Mouse (Mus musculus): ENCODE measurements around the gene Phf21b. TPM values are rescaled to one million over a fixed set of nuclear protein-coding genes. Genes with fewer than 3 reads are reported as not detected.

The Phf21b gene
- polyA plus RNA-seq, 1 experiment from 2014 or later: 0.19 TPM

DNA sequence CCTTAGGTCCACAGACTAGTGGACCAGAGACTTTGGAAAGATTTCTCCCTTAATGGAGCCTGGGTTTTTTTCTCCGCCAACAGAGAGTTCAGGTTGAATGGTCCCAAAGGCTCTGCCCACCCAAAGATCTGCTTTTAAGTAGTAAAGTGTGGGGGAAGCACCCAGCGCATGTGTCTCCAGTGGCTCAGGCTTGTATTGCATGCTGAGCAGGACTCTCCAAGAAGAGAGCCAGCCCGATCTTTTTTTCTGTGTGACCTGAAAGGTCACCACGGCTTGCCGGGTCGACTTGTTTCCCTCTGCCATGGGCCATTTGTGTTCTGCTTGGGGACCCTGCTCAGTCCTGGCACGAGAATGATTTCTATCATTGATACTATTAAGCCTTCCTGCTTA lies 92.4 kb downstream of the Phf21b start:
- no peak overlapping the region for H3K9ac ChIP-seq (replicated peaks; ENCODE audit: low read length)
- WGBS: 14% methylated on average over 7 of the region's 7 CpGs
- H3K9me3 ChIP-seq (ENCODE audit: low read length): no peaks in the 10 kb centered on the region
- H3K36me3 ChIP-seq (ENCODE audit: insufficient read depth, low read length): no peaks in the 10 kb centered on the region
- H3K4me1 ChIP-seq (ENCODE audit: insufficient read depth, low read length): peaks cover 16% of the 10 kb centered on the region; the same call in 1 of the 2 replicates
- no peaks in the 10 kb centered on the region for H3K27me3 ChIP-seq (ENCODE audit: insufficient read depth, low read length)
- no peak overlapping the region for H3K4me3 ChIP-seq (ENCODE audit: low read length)
- H3K4me2 ChIP-seq (replicated peaks; ENCODE audit: low read depth, low read length): no peak overlapping the region
- H3K27ac ChIP-seq (ENCODE audit: low read length): peak overlapping the region; percentile 31
- peak; percentile 66; the same call in 1 of the 2 replicates for ATAC-seq (ENCODE audit: low FRiP score, low TSS enrichment)

DNA sequence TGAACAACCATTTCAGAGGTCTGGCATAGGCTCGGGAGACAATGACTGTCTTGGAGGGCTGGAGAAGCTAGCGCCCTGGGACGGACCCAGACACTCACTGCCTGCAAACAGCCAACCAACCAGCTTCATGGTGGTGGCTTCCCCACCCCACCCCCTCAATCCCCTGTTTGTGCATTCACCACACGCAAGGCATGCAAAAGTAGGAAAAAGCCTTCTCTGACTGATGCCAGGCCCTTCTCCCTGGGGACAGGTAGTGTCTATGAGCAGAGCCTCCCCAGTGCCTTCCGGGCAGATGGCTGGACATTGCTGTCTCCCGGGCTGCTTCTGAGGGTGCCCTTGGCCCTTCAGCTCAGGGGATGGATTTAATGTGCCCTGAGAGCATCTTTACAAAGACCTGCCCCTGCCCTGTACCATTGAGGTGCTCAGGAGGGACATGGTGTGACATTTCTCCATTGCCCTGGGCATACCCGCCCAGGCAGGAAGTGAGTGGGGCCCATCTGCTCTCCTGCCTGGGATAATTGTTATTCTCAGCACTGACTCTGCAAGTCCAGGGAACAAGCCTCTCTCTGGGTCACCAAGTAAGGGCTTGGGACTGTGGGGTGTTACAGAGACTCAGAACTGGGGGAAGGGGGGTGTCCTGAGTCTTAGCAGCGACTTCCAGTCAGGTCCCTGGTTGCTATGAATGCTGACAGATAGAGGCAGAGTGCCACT lies 93.0 kb downstream of the Phf21b start:
- Histone ChIP-seq H3K27me3 (ENCODE audit: insufficient read depth, low read length) (no peaks in the 10 kb centered on the region), H3K4me1 (ENCODE audit: insufficient read depth, low read length) (peaks cover 16% of the 10 kb centered on the region; the same call in 1 of the 2 replicates), H3K4me3 (ENCODE audit: low read length) (no peak overlapping the region), H3K27ac (ENCODE audit: low read length) (peak overlapping the region; percentile 26; the same call in 1 of the 2 replicates), H3K9ac (replicated peaks; ENCODE audit: low read length) (no peak overlapping the region), H3K36me3 (ENCODE audit: insufficient read depth, low read length) (no peaks in the 10 kb centered on the region), H3K4me2 (replicated peaks; ENCODE audit: low read depth, low read length) (no peak overlapping the region), H3K9me3 (ENCODE audit: low read length) (no peaks in the 10 kb centered on the region)
- ATAC-seq (ENCODE audit: low FRiP score, low TSS enrichment): peak; percentile 64; the same call in 1 of the 2 replicates
- WGBS: 64% methylated on average over 8 of the region's 8 CpGs

DNA sequence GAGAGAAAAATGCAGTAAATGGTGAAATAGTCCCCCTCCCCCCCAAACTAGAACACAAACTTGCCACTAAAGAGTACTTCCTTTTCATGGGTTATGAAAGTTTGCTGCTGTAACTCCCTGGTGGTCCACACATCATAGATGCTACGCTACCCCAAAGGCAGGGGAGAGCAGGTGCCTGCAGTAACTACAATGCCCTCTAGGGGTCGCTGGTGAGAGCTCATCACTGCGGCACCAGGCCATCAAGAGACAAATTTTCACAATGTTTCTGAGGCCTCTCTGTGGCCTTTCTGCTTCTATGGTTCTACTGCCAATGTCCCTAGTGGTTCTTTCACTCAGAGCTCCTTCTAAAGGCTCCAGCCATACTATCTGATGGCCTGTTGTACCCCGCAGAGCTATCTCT lies 97.4 kb downstream of the Phf21b start:
- 50% methylated on average over 4 of the region's 4 CpGs for WGBS
- no peak overlapping the region for H3K4me2 ChIP-seq (replicated peaks; ENCODE audit: low read depth, low read length)
- no peaks in the 10 kb centered on the region for H3K36me3 ChIP-seq (ENCODE audit: insufficient read depth, low read length)
- no peak for ATAC-seq (ENCODE audit: low FRiP score, low TSS enrichment)
- H3K9ac ChIP-seq (replicated peaks; ENCODE audit: low read length): no peak overlapping the region
- peaks cover 4% of the 10 kb centered on the region; the same call in 1 of the 2 replicates for H3K27me3 ChIP-seq (ENCODE audit: insufficient read depth, low read length)
- no peaks in the 10 kb centered on the region for H3K9me3 ChIP-seq (ENCODE audit: low read length)
- H3K4me1 ChIP-seq (ENCODE audit: insufficient read depth, low read length): peaks cover 23% of the 10 kb centered on the region
- H3K27ac ChIP-seq (ENCODE audit: low read length): no peak overlapping the region
- no peak overlapping the region for H3K4me3 ChIP-seq (ENCODE audit: low read length)

DNA sequence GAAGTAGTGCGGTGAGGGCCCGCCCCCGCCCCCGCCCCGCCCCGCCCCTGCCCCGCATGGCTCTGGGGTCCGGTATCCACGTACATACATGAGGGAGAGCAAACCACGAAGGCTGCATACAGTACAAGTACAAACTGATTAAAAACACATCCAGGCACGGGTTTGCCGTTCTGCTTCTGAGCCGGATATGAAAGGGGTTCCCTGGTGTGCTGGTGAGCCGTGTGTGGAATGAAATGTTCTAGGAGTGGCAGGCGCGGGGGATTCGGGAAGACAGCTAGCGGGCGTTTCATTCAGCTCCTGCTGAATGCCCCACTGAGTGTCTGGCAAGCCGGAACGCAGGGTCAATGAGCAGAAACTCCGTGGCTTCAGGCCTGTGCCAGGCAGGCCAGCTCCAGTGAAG lies 99.4 kb downstream of the Phf21b start:
- ATAC-seq (ENCODE audit: low FRiP score, low TSS enrichment): peak; percentile 46; the same call in 1 of the 2 replicates
- no peaks in the 10 kb centered on the region for H3K9me3 ChIP-seq (ENCODE audit: low read length)
- peak overlapping the region; percentile 32 for H3K4me3 ChIP-seq (ENCODE audit: low read length)
- 3% methylated on average over 22 of the region's 22 CpGs for WGBS
- peaks cover 4% of the 10 kb centered on the region; the same call in 1 of the 2 replicates for H3K27me3 ChIP-seq (ENCODE audit: insufficient read depth, low read length)
- H3K4me2 ChIP-seq (replicated peaks; ENCODE audit: low read depth, low read length): peak overlapping the region; percentile 60
- H3K9ac ChIP-seq (replicated peaks; ENCODE audit: low read length): peak overlapping the region; percentile 35; the same call in 1 of the 2 replicates
- H3K36me3 ChIP-seq (ENCODE audit: insufficient read depth, low read length): no peaks in the 10 kb centered on the region
- H3K4me1 ChIP-seq (ENCODE audit: insufficient read depth, low read length): peaks cover 21% of the 10 kb centered on the region
- no peak overlapping the region for H3K27ac ChIP-seq (ENCODE audit: low read length)

DNA sequence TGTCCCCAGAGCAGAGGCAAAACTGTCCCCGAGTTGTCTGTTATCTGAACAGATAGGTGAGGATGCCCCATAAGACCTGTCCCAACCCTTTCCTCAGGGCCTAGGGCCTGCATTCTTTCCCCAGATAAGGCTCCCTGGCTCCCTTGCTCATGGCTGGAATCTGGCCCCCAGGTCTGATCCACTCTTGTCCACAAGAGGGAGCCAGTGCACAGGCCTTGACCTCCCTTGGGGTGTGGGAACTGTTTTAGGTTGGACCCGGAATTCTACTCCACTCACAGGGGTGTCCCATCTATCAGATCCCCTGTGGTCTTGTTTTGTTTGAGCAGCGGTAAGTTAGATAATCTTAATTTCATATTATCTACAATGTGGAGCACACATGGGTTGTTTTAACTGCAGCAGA lies 100.9 kb downstream of the Phf21b start:
- Histone ChIP-seq H3K9me3 (ENCODE audit: low read length) (no peaks in the 10 kb centered on the region), H3K4me1 (ENCODE audit: insufficient read depth, low read length) (peaks cover 21% of the 10 kb centered on the region), H3K4me3 (ENCODE audit: low read length) (no peak overlapping the region), H3K27ac (ENCODE audit: low read length) (no peak overlapping the region), H3K36me3 (ENCODE audit: insufficient read depth, low read length) (no peaks in the 10 kb centered on the region), H3K4me2 (replicated peaks; ENCODE audit: low read depth, low read length) (no peak overlapping the region), H3K9ac (replicated peaks; ENCODE audit: low read length) (no peak overlapping the region), H3K27me3 (ENCODE audit: insufficient read depth, low read length) (peaks cover 4% of the 10 kb centered on the region; the same call in 1 of the 2 replicates)
- no peak for ATAC-seq (ENCODE audit: low FRiP score, low TSS enrichment)
- 23% methylated on average over 3 of the region's 3 CpGs for WGBS

GRCm38 (mm10) chr15:84745831-84746230 lies 110.0 kb downstream of the Phf21b start:
- WGBS: 85% methylated on average over 4 of the region's 4 CpGs
- ATAC-seq (ENCODE audit: low FRiP score, low TSS enrichment): no peak
- Histone ChIP-seq H3K27me3 (ENCODE audit: insufficient read depth, low read length) (no peaks in the 10 kb centered on the region), H3K9ac (replicated peaks; ENCODE audit: low read length) (no peak overlapping the region), H3K36me3 (ENCODE audit: insufficient read depth, low read length) (no peaks in the 10 kb centered on the region), H3K4me3 (ENCODE audit: low read length) (no peak overlapping the region), H3K27ac (ENCODE audit: low read length) (no peak overlapping the region), H3K9me3 (ENCODE audit: low read length) (no peaks in the 10 kb centered on the region), H3K4me1 (ENCODE audit: insufficient read depth, low read length) (peaks cover 5% of the 10 kb centered on the region), H3K4me2 (replicated peaks; ENCODE audit: low read depth, low read length) (no peak overlapping the region)

GRCm38 (mm10) chr15:84744308-84744707 lies 111.5 kb downstream of the Phf21b start:
- no peaks in the 10 kb centered on the region for H3K9me3 ChIP-seq (ENCODE audit: low read length)
- peak; percentile 31; the same call in 1 of the 2 replicates for ATAC-seq (ENCODE audit: low FRiP score, low TSS enrichment)

DNA sequence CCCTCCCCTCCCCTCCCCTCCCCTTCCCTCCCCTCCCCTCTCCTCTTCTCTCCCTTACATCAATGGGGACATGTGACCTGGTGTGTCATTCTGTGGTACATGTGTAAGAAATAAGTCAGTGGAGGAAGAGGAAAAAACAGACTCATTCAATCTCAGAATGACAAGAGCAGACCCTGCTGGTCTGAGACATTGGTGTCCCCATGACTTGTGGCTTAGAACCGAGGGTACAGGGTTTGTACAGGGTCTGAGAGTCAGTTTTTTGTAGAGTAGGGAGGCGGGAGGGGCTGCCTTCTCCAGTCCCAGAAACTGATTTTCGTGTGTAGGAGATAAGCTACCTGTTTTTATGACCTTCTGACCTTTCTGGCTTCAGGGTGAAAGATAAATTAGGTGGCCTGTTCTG lies 112.5 kb downstream of the Phf21b start:
- Histone ChIP-seq H3K4me3 (ENCODE audit: low read length) (no peak overlapping the region), H3K4me2 (replicated peaks; ENCODE audit: low read depth, low read length) (no peak overlapping the region), H3K9ac (replicated peaks; ENCODE audit: low read length) (no peak overlapping the region), H3K27me3 (ENCODE audit: insufficient read depth, low read length) (no peaks in the 10 kb centered on the region), H3K36me3 (ENCODE audit: insufficient read depth, low read length) (no peaks in the 10 kb centered on the region), H3K27ac (ENCODE audit: low read length) (no peak overlapping the region), H3K9me3 (ENCODE audit: low read length) (no peaks in the 10 kb centered on the region), H3K4me1 (ENCODE audit: insufficient read depth, low read length) (peaks cover 5% of the 10 kb centered on the region)
- ATAC-seq (ENCODE audit: low FRiP score, low TSS enrichment): no peak
- WGBS: 13% methylated on average over 3 of the region's 3 CpGs

More at GRCm38 (mm10) chr15:84744308-84744707, 111.5 kb downstream of the Phf21b start:
- Histone ChIP-seq H3K4me2 (replicated peaks; ENCODE audit: low read depth, low read length) (no peak overlapping the region), H3K27me3 (ENCODE audit: insufficient read depth, low read length) (no peaks in the 10 kb centered on the region), H3K9ac (replicated peaks; ENCODE audit: low read length) (no peak overlapping the region), H3K36me3 (ENCODE audit: insufficient read depth, low read length) (no peaks in the 10 kb centered on the region), H3K4me3 (ENCODE audit: low read length) (no peak overlapping the region), H3K27ac (ENCODE audit: low read length) (no peak overlapping the region), H3K4me1 (ENCODE audit: insufficient read depth, low read length) (peaks cover 5% of the 10 kb centered on the region)
- WGBS: 7% methylated on average over 2 of the region's 2 CpGs

DNA sequence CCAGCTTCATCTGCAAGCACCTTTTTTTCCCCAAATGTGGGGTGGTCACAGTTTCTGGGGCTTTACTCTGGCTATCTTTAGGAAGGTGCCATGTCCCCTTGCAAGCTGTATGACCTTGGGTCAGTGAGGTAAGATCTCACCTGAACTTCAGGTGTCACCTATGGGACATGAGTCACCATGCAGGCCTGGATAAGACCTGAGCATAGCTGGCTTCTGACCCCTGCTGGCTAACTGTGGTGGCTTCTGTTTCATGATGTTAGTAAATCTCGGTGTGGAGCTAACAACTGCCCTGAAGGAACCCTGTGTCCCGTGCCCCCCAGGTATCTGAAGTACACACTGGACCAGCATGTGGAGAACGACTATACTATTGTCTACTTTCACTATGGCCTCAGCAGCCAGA lies 114.3 kb downstream of the Phf21b start:
- 77% methylated on average over 3 of the region's 3 CpGs for WGBS
- no peak for ATAC-seq (ENCODE audit: low FRiP score, low TSS enrichment)

GRCm38 (mm10) chr15:84738246-84738645 lies 117.6 kb downstream of the Phf21b start:
- Histone ChIP-seq H3K4me1 (ENCODE audit: insufficient read depth, low read length) (no peaks in the 10 kb centered on the region), H3K9ac (replicated peaks; ENCODE audit: low read length) (no peak overlapping the region), H3K36me3 (ENCODE audit: insufficient read depth, low read length) (no peaks in the 10 kb centered on the region), H3K27ac (ENCODE audit: low read length) (no peak overlapping the region), H3K4me3 (ENCODE audit: low read length) (no peak overlapping the region), H3K27me3 (ENCODE audit: insufficient read depth, low read length) (no peaks in the 10 kb centered on the region), H3K9me3 (ENCODE audit: low read length) (no peaks in the 10 kb centered on the region), H3K4me2 (replicated peaks; ENCODE audit: low read depth, low read length) (no peak overlapping the region)
- WGBS: 87% methylated on average over 7 of the region's 7 CpGs
- no peak for ATAC-seq (ENCODE audit: low FRiP score, low TSS enrichment)

More for the DNA sequence above, 114.3 kb downstream of the Phf21b start:
- Histone ChIP-seq H3K4me2 (replicated peaks; ENCODE audit: low read depth, low read length) (no peak overlapping the region), H3K4me3 (ENCODE audit: low read length) (no peak overlapping the region), H3K9ac (replicated peaks; ENCODE audit: low read length) (no peak overlapping the region), H3K27me3 (ENCODE audit: insufficient read depth, low read length) (no peaks in the 10 kb centered on the region), H3K27ac (ENCODE audit: low read length) (no peak overlapping the region), H3K9me3 (ENCODE audit: low read length) (no peaks in the 10 kb centered on the region), H3K4me1 (ENCODE audit: insufficient read depth, low read length) (peaks cover 5% of the 10 kb centered on the region), H3K36me3 (ENCODE audit: insufficient read depth, low read length) (no peaks in the 10 kb centered on the region)
